Mouse (Mus musculus) cerebellum, adult 9-10 months (tissue): ENCODE measurements at regions not wholly inside any gene's neighbourhood (a gene's known extent, or its start where the extent isn't known, plus 50 kb on each side); places are given as distances from the start of the nearest gene placed in this dataset.

Source experiments
- DNase-seq: peaks from one replicate; pipeline ENCODE4 v3.0.0; 2022

DNA sequence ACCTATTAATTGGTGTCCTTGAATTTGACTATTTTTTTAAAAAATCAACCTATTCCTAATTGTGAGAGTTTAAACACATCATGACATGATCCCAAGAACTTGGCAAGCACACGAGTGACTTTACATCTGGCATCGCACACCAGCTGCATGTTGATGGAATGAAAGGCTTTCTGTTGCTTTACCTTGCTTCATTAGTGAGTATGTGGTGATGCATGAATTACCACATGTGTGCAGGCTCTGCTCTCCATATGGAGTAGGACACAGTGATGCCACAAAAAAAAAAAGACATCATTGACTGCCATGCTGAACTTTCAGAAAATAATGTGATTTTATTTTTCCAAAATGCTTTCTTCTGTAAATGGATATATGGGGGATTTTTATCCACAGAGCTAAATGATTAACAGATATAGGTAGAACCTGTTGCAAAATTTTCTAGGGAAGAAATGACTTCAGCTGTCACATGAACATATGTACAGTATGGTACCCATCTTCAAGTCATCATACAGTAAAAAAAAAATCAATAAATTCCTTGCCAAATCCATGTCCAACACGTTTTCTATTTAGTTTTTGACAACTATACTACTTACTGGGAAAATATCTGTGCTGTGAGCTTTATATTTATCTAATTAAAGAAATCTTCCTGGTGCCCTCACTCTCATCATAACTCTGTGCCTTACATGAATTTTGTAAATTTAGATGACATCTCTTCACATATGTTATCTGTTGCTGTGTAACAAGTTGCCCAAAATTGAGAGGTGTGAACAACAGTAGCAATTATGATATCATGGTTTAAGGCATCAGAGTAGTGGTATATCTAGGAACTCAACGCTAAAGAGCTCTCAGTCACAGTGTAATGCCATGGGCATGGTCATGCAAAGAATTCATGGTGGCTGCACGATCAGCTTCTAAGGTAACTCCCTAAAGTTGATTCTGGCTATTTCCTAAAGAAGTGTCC, 84.0 kb upstream of the Arrdc3 start:
- no peak for DNase-seq

DNA sequence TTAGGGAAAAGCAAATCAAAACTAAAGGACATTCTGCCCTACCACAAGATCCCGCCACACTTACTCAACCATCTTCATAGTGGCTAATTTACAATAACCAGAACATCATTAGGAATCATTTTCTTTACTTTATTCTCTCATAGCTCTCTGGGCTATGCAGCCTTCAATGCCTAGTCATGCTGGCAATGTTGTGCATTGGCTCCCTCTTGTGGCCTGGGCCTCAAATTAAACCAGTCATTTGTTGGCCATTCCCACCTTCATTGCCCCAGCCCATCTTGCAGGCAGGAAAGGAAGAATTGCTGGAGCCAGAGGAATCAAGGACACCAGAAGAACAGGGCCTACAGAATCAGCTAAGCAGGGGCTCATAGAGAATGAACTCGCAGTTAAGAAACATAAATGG, 77.0 kb upstream of the Arrdc3 start:
- peak; percentile 3 for DNase-seq

DNA sequence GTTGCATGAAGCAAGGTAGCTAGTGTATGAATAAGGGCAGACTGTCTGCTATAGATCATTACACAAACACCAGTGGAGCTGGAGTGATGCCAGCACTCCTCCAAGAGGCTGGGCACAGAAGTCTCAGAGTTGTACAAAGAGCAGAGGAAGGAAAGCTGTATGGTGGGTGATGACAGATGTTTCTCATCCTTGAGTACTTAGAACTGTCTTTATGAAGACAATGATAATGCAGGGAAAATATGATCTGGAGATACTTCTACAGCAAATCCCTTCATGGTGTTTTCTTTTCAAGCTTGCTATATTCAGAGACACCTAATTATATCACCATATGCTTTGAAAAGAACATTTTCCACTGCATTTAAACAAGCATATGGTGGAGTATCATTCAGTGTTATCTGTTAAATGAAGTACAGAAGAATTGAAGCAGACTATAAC, 56.1 kb upstream of the Arrdc3 start:
- DNase-seq = no peak
